Mouse (Mus musculus) retina, adult 2 months (tissue): ENCODE results near the gene Olfr826.
"Not testable (repeated sequence)": the region's sequence is repeated elsewhere in the genome, so short reads cannot be mapped to it uniquely, and the experiment has no call there.

Experiments
- DNase-seq: peaks from one replicate; pipeline ENCODE4 v3.0.0-alpha.2; 2012; ENCODE audit warnings: low read depth, low spot score

The Olfr826 gene

GRCm38 (mm10) chr10:130184086-130184485 is at the start of gene Olfr826:
TSS of gene Olfr826 (minus strand) at chr10:130184186.
- no peak for DNase-seq

GRCm38 (mm10) chr10:130232117-130232516 is 48.1 kb upstream of the Olfr826 start:
- DNase-seq: no peak

- DNase-seq: no peak
Measured at GRCm38 (mm10) chr10:130229584-130229983, 45.6 kb upstream of the Olfr826 start.

- peak; percentile 41 for DNase-seq
Measured at GRCm38 (mm10) chr10:130228246-130228645, 44.3 kb upstream of the Olfr826 start.

GRCm38 (mm10) chr10:130225034-130225433 is 41.0 kb upstream of the Olfr826 start:
- no peak for DNase-seq

GRCm38 (mm10) chr10:130214303-130214702 is 30.3 kb upstream of the Olfr826 start, which contains the start of gene Olfr827:
TSS of gene Olfr827 (minus strand) at chr10:130214403.
- no peak for DNase-seq

- DNase-seq: no peak
Measured at GRCm38 (mm10) chr10:130166666-130167065, 17.3 kb downstream of the Olfr826 start, which contains the start of gene Olfr825. TSS of gene Olfr825 (minus strand) at chr10:130166766.

GRCm38 (mm10) chr10:130165196-130165595 is 18.8 kb downstream of the Olfr826 start:
- no peak for DNase-seq

- DNase-seq: no peak
Measured at GRCm38 (mm10) chr10:130144121-130144520, 39.9 kb downstream of the Olfr826 start.

GRCm38 (mm10) chr10:130142481-130142880 is 41.5 kb downstream of the Olfr826 start:
- DNase-seq: not testable (repeated sequence)

- no peak for DNase-seq
Measured at GRCm38 (mm10) chr10:130134811-130135210, 49.2 kb downstream of the Olfr826 start.

GRCm38 (mm10) chr10:130129900-130130299 is 54.1 kb downstream of the Olfr826 start, which contains the start of gene Olfr824:
TSS of gene Olfr824 (minus strand) at chr10:130130000.
- not testable (repeated sequence) for DNase-seq
